Mouse (Mus musculus) midbrain, embryonic 16.5 days (tissue): ENCODE measurements around the gene Ikzf3. TPM values are rescaled to one million over a fixed set of nuclear protein-coding genes. Genes with fewer than 3 reads are reported as not detected.

Source experiments
- ATAC-seq: fragments of 200-750 bp; cut with Nextera tagmentation; 2 replicates; pipeline ENCODE4 v1.8.0; 2017; ENCODE audit warnings: moderate TSS enrichment
- H3K27ac ChIP-seq: fragments of 300-500 bp; sonication (generic); 2 replicates; pipeline ENCODE4 v1.5.1; 2014; ENCODE audit warnings: mild to moderate bottlenecking, low read length, mixed read lengths
- H3K27me3 ChIP-seq: fragments of 300-500 bp; sonication (generic); 2 replicates; pipeline ENCODE4 v1.6.1; 2014; ENCODE audit warnings: low read depth, low read length, mixed read lengths; ENCODE audit not compliant: control insufficient read depth, insufficient read depth
- H3K36me3 ChIP-seq: fragments of 300-500 bp; sonication (generic); 2 replicates; pipeline ENCODE4 v1.6.1; 2014; ENCODE audit warnings: mild to moderate bottlenecking, low read length, moderate library complexity, mixed read lengths; ENCODE audit not compliant: control insufficient read depth, insufficient read depth
- H3K4me1 ChIP-seq: fragments of 300-500 bp; sonication (generic); 2 replicates; pipeline ENCODE4 v1.6.1; 2014; ENCODE audit warnings: mild to moderate bottlenecking, low read length, mixed read lengths; ENCODE audit not compliant: control insufficient read depth, insufficient read depth
- H3K4me2 ChIP-seq: fragments of 300-500 bp; sonication (generic); 2 replicates; pipeline ENCODE4 v1.6.1; 2014; ENCODE audit warnings: mild to moderate bottlenecking, low read length, mixed read lengths
- H3K4me3 ChIP-seq: fragments of 300-500 bp; sonication (generic); 2 replicates; pipeline ENCODE4 v1.5.1; 2014; ENCODE audit warnings: low read depth, mild to moderate bottlenecking, low read length, moderate library complexity, mixed read lengths
- H3K9ac ChIP-seq: fragments of 300-500 bp; sonication (generic); 2 replicates; pipeline ENCODE4 v1.6.1; 2014; ENCODE audit warnings: low read depth, low read length, mixed read lengths
- H3K9me3 ChIP-seq: fragments of 300-500 bp; sonication (generic); replicated peaks from 2 replicates; pipeline ENCODE4 v1.6.1; 2014; ENCODE audit warnings: mild to moderate bottlenecking, low read length, mixed read lengths; ENCODE audit not compliant: control insufficient read depth, poor library complexity, severe bottlenecking
- WGBS: fragments of 180-500 bp; shearing (Covaris S2); extraction: QIAGEN DNeasy Blood & Tissue Kit; methylation state at CpG from one replicate; pipeline ENCODE4 v1.1.7; 2014; 5-methylcytosine and 5-hydroxymethylcytosine counted together
- polyA plus RNA-seq: library from polyadenylated mRNA; unstranded; fragments of >200 nt; fragmentation: Nextera tagmentation; extraction: Ambion mirVana; gene quantifications from 2 replicates; pipeline ENCODE4 v1.2.1, GENCODE M21; 2015

Gene Ikzf3
- polyA plus RNA-seq, 1 experiment from 2014 or later: not detected

DNA sequence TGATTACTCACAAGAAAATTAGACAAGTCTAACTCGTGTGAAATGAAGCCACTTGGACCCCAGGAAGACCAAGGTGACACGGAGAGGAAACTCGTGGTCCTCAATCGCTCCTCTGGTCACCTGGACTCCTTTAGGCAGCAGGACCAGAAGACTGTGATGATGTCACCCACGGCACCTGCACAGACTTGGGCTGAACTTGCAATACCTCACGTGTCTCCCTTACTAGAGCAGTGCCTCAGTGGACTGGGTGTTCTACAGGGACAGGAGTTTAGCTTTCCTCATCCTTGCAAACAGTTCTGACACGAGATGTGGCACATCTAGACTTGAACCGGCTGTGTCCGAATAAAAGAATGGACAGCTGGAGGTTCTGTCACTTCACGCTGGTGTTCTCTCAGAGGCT, 63.8 kb downstream of the Ikzf3 start:
- ATAC-seq: no peak
- Histone ChIP-seq H3K9ac (no peak overlapping the region), H3K27ac (no peak overlapping the region), H3K4me3 (no peak overlapping the region), H3K36me3 (no peaks in the 10 kb centered on the region), H3K27me3 (no peaks in the 10 kb centered on the region), H3K9me3 (no peaks in the 10 kb centered on the region), H3K4me2 (no peak overlapping the region), H3K4me1 (no peaks in the 10 kb centered on the region)
- WGBS: 88% methylated on average over 10 of the region's 10 CpGs

DNA sequence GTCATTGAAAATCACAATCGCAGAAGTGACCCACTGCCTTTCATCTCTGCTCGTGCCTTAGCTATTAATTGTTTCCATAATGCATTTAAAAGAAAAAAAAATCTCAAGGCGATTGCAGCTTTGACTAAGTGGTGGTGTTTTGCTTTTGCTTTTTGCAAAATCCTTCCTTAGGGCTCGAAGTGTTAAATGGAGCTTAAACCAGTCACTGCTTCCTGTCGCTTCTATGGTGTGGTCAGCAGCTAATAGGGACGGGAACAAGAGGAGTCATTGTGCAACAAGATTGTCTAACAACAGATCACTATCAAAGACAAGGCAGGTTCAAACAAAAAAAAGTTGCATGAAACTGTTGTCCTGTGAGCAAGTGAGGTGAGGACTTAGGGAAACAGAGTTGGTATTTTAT, 64.6 kb downstream of the Ikzf3 start:
- Histone ChIP-seq H3K4me1 (no peaks in the 10 kb centered on the region), H3K27me3 (no peaks in the 10 kb centered on the region), H3K27ac (no peak overlapping the region), H3K4me2 (no peak overlapping the region), H3K9ac (no peak overlapping the region), H3K36me3 (no peaks in the 10 kb centered on the region), H3K4me3 (no peak overlapping the region), H3K9me3 (no peaks in the 10 kb centered on the region)
- no peak for ATAC-seq
- WGBS: 71% methylated on average over 6 of the region's 6 CpGs

GRCm38 (mm10) chr11:98479940-98480497, 65.8 kb downstream of the Ikzf3 start:
- whole genome bisulfite sequencing: 88% methylated on average over 12 of the region's 12 CpGs
- H3K9ac ChIP-seq: no peak overlapping the region
- no peaks in the 10 kb centered on the region for H3K36me3 ChIP-seq
- no peak overlapping the region for H3K4me2 ChIP-seq
- ATAC-seq: no peak
- H3K4me3 ChIP-seq: no peak overlapping the region
- H3K27ac ChIP-seq: no peak overlapping the region
- H3K4me1 ChIP-seq: no peaks in the 10 kb centered on the region
- no peaks in the 10 kb centered on the region for H3K27me3 ChIP-seq
- H3K9me3 ChIP-seq: no peaks in the 10 kb centered on the region

DNA sequence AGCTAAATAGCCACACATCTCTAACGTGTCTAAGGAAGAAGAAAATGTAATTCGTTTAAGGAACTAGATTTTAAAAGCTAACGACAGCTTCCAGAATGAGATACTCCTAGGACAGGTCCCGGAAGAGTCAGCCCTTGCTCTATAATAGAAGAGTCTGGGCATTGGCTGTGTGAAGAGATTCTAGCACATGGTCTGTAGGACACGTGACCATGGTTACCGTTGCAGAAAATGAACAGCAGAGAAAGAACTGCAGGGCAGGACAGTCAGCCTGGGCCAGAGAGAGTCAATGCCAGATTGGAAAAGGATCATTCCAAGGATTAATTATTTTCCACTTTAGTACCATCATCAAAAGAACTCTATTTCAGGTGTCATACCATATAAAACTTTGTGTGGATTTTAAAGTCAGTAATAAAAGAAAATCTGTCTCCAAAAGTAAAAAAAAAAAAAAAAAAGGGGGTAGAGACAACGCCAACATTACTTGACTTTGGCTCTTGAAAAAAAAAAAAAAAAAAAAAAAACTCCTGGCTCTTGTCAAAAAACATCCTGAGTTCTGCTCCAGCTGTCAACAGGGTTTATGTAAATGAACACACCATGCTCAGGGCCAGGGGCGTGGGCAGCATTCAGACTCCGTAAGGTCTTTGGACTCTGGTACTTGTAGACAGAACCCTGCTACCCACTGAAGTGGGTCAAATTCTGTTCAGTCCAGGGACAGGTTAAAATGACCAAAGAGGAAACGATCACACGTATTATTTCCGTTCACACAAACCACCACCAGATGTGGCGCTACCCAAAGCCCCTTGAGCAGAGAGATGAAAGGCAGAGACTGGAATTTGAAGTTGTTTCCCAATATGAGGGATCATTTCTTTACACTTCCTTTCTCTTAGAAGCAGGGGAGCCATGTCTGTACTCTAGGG, 66.5 kb downstream of the Ikzf3 start:
- no peaks in the 10 kb centered on the region for H3K36me3 ChIP-seq
- H3K4me3 ChIP-seq: no peak overlapping the region
- H3K27ac ChIP-seq: no peak overlapping the region
- 80% methylated on average over 13 of the region's 13 CpGs for WGBS
- H3K27me3 ChIP-seq: no peaks in the 10 kb centered on the region
- H3K4me2 ChIP-seq: no peak overlapping the region
- H3K9ac ChIP-seq: no peak overlapping the region
- no peaks in the 10 kb centered on the region for H3K4me1 ChIP-seq
- H3K9me3 ChIP-seq: no peaks in the 10 kb centered on the region
- no peak for ATAC-seq

- no peaks in the 10 kb centered on the region for H3K4me1 ChIP-seq
- H3K4me2 ChIP-seq: no peak overlapping the region
- no peaks in the 10 kb centered on the region for H3K9me3 ChIP-seq
- H3K36me3 ChIP-seq: no peaks in the 10 kb centered on the region
- no peak overlapping the region for H3K27ac ChIP-seq
- H3K27me3 ChIP-seq: no peaks in the 10 kb centered on the region
- WGBS: 73% methylated on average over 14 of the region's 14 CpGs
- no peak overlapping the region for H3K9ac ChIP-seq
- ATAC-seq: no peak
- no peak overlapping the region for H3K4me3 ChIP-seq
These were observed 68.7 kb downstream of the Ikzf3 start for GRCm38 (mm10) chr11:98477011-98477701.

- H3K4me3 ChIP-seq: no peak overlapping the region
- no peak overlapping the region for H3K4me2 ChIP-seq
- no peaks in the 10 kb centered on the region for H3K9me3 ChIP-seq
- H3K27me3 ChIP-seq: no peaks in the 10 kb centered on the region
- no peak for ATAC-seq
- no peaks in the 10 kb centered on the region for H3K36me3 ChIP-seq
- H3K27ac ChIP-seq: no peak overlapping the region
- H3K9ac ChIP-seq: no peak overlapping the region
- H3K4me1 ChIP-seq: no peaks in the 10 kb centered on the region
- WGBS: 90% methylated on average over 4 of the region's 4 CpGs
These were observed 69.4 kb downstream of the Ikzf3 start for GRCm38 (mm10) chr11:98476434-98476807.

GRCm38 (mm10) chr11:98475630-98476433, 70.0 kb downstream of the Ikzf3 start:
- 88% methylated on average over 9 of the region's 9 CpGs for WGBS
- Histone ChIP-seq H3K27me3 (no peaks in the 10 kb centered on the region), H3K4me1 (no peaks in the 10 kb centered on the region), H3K27ac (no peak overlapping the region), H3K4me3 (no peak overlapping the region), H3K9me3 (no peaks in the 10 kb centered on the region), H3K9ac (no peak overlapping the region), H3K4me2 (no peak overlapping the region), H3K36me3 (no peaks in the 10 kb centered on the region)
- ATAC-seq: no peak

- 85% methylated on average over 11 of the region's 11 CpGs for WGBS
- Histone ChIP-seq H3K36me3 (no peaks in the 10 kb centered on the region), H3K27me3 (no peaks in the 10 kb centered on the region), H3K4me3 (no peak overlapping the region), H3K27ac (no peak overlapping the region), H3K4me1 (no peaks in the 10 kb centered on the region), H3K9ac (no peak overlapping the region), H3K4me2 (no peak overlapping the region), H3K9me3 (no peaks in the 10 kb centered on the region)
- no peak for ATAC-seq
These were observed 70.9 kb downstream of the Ikzf3 start for GRCm38 (mm10) chr11:98474967-98475366.
